Mouse (Mus musculus): Measurements from ENCODE around the gene Gpr19.

The Gpr19 gene

DNA sequence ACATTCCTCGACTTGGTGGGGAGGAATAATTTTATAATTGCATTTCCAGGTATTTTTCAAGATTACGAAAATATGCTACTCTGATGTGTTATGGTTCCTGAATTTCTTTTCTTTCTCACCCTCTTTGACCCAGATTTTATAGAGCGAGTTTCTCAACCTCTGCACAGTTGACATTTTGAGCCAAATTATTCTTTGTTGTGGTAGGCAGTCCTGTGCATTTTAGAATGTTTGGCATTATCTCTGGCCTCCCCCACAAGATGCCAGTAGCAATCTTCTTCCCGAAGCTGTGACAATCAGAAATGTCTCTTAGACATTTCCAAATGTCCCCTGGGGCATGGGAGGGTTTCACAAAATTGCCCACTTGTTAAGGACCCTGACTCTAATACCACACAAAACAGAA is 25.3 kb upstream of the Gpr19 start:
- in situ Hi-C loops (cut with MboI, MseI) = loop anchor here (25.0 kb wide), 1 partner anchor 1889 kb away; the partner anchor contains the start of genes H2afj and Hist4h4

DNA sequence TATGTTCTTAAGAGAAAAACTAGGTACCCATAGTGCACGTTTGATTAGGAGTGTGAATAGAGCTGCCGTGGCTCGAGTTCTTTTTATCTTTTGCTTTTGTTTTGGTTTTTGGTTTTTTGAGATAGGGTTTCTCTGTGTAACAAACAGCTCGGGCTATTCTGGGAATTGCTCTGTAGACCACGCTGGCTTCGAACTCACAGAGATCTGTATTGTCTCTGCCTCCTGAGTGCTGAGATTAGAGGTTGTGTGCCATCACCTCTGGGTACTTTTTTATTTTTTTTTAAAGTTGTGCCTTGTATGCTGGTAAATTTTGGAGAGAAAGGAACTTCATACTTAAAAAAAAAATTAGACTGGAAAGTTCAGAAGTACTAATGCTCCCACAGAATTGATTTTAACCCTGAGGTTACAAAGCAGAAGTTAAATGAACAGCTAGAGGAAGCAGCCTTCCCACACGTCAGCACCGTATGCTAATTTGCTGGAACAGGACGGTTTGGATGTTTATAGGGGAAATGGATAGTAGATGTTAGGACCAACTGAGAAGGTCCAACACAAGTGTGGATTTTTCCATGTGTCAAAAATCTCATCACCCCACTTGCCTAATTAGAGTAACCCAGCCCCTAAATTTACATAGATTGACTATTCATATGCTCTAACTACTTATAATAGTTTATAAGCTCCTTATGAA is 24.3 kb upstream of the Gpr19 start:
- in situ Hi-C loops (cut with MboI, MseI) = loop anchor here (25.0 kb wide), 1 partner anchor 1890 kb away; the partner anchor contains the start of genes H2afj and Hist4h4

DNA sequence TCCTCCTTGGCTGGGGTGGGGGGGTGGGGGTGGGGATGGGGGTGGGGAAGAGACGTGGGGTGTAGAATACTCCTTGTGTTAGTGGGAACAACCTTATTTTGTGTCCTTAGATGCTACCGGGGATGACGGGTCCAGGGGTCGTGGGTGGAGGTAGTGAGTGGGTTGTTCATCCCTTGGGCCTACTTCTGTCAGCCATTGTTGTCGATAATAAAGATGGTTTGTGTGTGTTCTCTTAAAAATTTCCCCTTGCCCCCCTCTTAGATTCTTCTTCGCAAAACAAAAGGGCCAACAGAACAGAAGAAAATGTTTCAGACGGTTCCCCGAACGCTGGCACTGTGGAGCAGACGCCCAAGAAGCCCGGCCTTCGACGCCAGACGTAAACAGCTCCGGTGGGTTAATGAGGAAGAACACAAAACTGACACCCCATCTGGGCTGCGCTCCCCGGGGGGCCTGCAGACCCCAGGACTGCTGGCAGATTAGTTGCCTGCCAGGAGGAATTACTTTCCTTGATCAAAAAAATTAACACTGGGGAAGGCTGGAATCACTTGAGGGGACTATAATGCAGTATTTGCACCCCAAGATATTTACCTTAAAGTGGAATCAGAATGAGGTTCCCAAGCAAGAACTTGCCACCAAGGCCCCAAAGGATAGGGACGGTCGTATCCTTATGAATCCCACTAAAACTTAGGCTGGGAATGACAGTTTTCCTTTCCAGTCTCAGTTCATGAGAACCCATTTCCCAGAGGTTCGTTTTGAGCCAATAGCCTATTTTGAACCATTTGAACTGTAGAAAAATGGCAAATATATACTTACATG is 23.5 kb upstream of the Gpr19 start:
- in situ Hi-C loops (cut with MboI, MseI) = loop anchor here (25.0 kb wide), 1 partner anchor 1890 kb away; the partner anchor contains the start of genes H2afj and Hist4h4

GRCm38 (mm10) chr6:134921014-134921694 is 22.8 kb upstream of the Gpr19 start:
- in situ Hi-C loops (cut with MboI, MseI) = loop anchor here (25.0 kb wide), 1 partner anchor 1891 kb away; the partner anchor contains the start of genes H2afj and Hist4h4

DNA sequence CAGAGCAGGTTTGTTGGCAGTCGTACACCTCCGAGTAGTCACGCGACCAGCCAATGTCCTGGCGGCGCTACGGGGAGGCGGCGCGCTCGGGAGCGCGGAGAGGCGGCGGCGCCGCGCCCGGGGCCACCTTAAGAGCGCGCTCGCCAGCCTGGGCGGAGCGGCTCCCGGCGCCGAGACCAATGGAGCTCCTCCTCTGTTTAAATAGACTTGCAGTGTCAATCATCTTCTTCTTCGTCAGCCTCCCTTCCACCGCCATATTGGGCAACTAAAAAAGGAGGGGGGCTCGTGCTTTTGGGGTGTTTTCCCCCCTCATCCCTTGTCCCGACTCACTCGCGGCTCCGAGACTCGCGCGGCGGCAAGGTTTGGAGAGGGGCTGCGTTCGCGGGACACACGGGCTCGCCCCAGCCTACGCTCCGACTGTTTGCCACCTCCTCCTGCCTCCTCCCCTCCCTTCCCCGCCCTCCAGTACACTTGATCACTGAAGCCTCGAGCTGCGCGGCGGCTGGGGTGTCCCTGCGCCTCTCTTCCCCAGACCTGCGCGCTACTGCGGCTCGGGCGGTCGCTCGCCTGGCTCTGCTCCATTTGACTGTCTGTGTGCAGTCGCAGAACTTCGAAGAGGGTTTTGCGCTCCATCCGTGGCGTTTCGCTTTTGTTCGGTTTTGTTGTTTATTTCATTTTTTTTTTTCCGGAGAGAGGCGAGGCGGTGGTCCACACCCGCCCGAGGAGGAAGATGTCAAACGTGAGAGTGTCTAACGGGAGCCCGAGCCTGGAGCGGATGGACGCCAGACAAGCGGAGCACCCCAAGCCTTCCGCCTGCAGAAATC is 22.0 kb upstream of the Gpr19 start, which contains the start of gene Cdkn1b:
Cdkn1b (plus strand) TSS at position 212 of the 824 bp plus-strand sequence.
- in situ Hi-C loops (cut with MboI, MseI) = loop anchor here (25.0 kb wide), 1 partner anchor 1892 kb away; the partner anchor contains the start of genes H2afj and Hist4h4

- in situ Hi-C loops (cut with MboI, MseI) = loop anchor here (25.0 kb wide), 1 partner anchor 1893 kb away; the partner anchor contains the start of genes H2afj and Hist4h4
Observed at GRCm38 (mm10) chr6:134919511-134920189, 21.3 kb upstream of the Gpr19 start.

GRCm38 (mm10) chr6:134918769-134919168 is 20.4 kb upstream of the Gpr19 start:
- in situ Hi-C loops (cut with MboI, MseI) = loop anchor here (25.0 kb wide), 1 partner anchor 1894 kb away; the partner anchor contains the start of genes H2afj and Hist4h4

DNA sequence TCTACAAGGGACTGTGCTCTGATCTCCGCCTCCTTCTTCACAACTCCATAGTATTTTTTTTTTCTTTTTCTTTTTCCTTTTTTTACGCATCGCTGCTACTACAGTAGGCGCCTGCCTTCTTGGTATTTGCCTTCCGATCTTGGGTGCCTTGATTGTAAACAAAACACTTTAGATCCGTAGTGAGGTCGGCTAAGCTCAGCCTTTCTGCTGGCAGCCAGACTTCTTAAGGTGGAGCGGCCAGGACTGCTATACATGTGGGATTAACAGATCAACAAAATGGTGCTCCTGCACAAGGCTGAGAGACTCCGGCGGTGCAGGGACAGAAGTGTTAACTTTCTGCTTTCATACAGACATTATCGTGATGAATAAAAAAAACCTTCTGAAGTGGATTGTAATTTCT is 18.7 kb upstream of the Gpr19 start:
- in situ Hi-C loops (cut with MboI, MseI) = loop anchor here (25.0 kb wide), 1 partner anchor 1895 kb away; the partner anchor contains the start of genes H2afj and Hist4h4

- in situ Hi-C loops (cut with MboI, MseI) = loop anchor here (25.0 kb wide), 1 partner anchor 1896 kb away; the partner anchor contains the start of genes H2afj and Hist4h4
Observed at GRCm38 (mm10) chr6:134916641-134917040, 18.3 kb upstream of the Gpr19 start.

GRCm38 (mm10) chr6:134914523-134914922 is 16.1 kb upstream of the Gpr19 start:
- in situ Hi-C loops (cut with MboI, MseI) = loop anchor here (25.0 kb wide), 1 partner anchor 1898 kb away; the partner anchor contains the start of genes H2afj and Hist4h4

- in situ Hi-C loops (cut with MboI, MseI) = loop anchor here (25.0 kb wide), 1 partner anchor 1906 kb away; the partner anchor contains the start of genes H2afj and Hist4h4
Observed at GRCm38 (mm10) chr6:134905811-134906210, 7.4 kb upstream of the Gpr19 start.

GRCm38 (mm10) chr6:134903891-134904884 is 5.8 kb upstream of the Gpr19 start:
- in situ Hi-C loops (cut with MboI, MseI) = loop anchor here (25.0 kb wide), 1 partner anchor 1908 kb away; the partner anchor contains the start of genes H2afj and Hist4h4

DNA sequence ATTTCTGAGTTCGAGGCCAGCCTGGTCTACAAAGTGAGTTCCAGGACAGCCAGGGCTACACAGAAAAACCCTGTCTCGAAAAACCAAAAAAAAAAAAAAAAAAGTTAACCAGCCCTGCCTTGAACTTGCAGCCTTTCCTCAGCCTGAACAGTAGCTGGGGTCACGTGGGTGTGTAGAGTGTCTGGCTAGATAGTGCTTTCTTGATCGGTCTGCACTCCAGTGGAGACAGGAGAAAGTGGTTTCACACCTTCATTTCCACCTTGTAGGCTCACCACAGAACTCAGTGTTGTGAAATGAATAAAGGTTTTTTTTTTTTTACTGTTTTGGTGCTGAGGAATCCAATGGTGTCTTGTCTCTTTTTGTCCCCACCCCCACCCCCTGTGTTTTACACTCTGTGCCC is 5.0 kb upstream of the Gpr19 start:
- in situ Hi-C loops (cut with MboI, MseI) = loop anchor here (25.0 kb wide), 1 partner anchor 1909 kb away; the partner anchor contains the start of genes H2afj and Hist4h4

- in situ Hi-C loops (cut with MboI, MseI) = no loop called here
Observed at GRCm38 (mm10) chr6:134897443-134898094, 809 bp downstream of the Gpr19 start.

GRCm38 (mm10) chr6:134896570-134897436 is 1.6 kb downstream of the Gpr19 start:
- in situ Hi-C loops (cut with MboI, MseI) = no loop called here

GRCm38 (mm10) chr6:134890436-134890835 is 7.9 kb downstream of the Gpr19 start:
- in situ Hi-C loops (cut with MboI, MseI) = no loop called here

GRCm38 (mm10) chr6:134889763-134890162 is 8.6 kb downstream of the Gpr19 start:
- in situ Hi-C loops (cut with MboI, MseI) = no loop called here
